Mouse (Mus musculus) CH12.LX (cell line): ENCODE results near the gene Pptc7. TPM values are rescaled to one million over a fixed set of nuclear protein-coding genes. Genes with fewer than 3 reads are reported as not detected.

Source experiments
- DNase-seq: peaks from one replicate; pipeline ENCODE4 v3.0.0-alpha.2; 2013; ENCODE audit errors: extremely low read depth
- H3K27ac ChIP-seq: 2 replicates; pipeline ENCODE4 v1.5.1; 2012; ENCODE audit warnings: low read depth, mild to moderate bottlenecking, control low read depth, moderate library complexity; ENCODE audit not compliant: insufficient read depth
- H3K27me3 ChIP-seq: replicated peaks from 2 replicates; pipeline ENCODE3; 2012; ENCODE audit warnings: inconsistent platforms
- H3K36me3 ChIP-seq, 2 experiments: replicated peaks in 1 of 2; 2 replicates each; pipeline versions ENCODE3 to v1.6.1; 2012; ENCODE audit warnings: inconsistent platforms in 1 of 2, low read length in 1 of 2, mild to moderate bottlenecking in 1 of 2, mixed read lengths in 1 of 2, moderate library complexity in 1 of 2; ENCODE audit not compliant: control insufficient read depth in 1 of 2, insufficient read depth in 1 of 2
- H3K4me1 ChIP-seq, 2 experiments: 2 replicates each; pipeline ENCODE4 v1.6.1; 2012; ENCODE audit warnings: inconsistent platforms in 1 of 2, moderate library complexity in 1 of 2; ENCODE audit not compliant: insufficient read depth in 2 of 2, control insufficient read depth in 1 of 2
- H3K4me2 ChIP-seq: 2 replicates; pipeline ENCODE4 v1.6.1; 2012; ENCODE audit warnings: low read depth, mild to moderate bottlenecking, control low read depth; ENCODE audit not compliant: poor library complexity, insufficient read depth, severe bottlenecking
- H3K4me3 ChIP-seq, 3 experiments: fragments of 150-350 bp in 1 of 3; sonication (generic) in 1 of 3; replicated peaks in 1 of 3; 2 replicates each; pipeline versions ENCODE3 to v1.5.1; 2011 to 2012; ENCODE audit warnings: low read depth in 2 of 3, low read length in 2 of 3, mild to moderate bottlenecking in 2 of 3, moderate library complexity in 2 of 3, control low read depth in 1 of 3, improper control_type of control experiment in 1 of 3, inconsistent platforms in 1 of 3, mixed read lengths in 1 of 3; ENCODE audit not compliant: poor library complexity in 1 of 3
- H3K79me2 ChIP-seq: replicated peaks from 2 replicates; pipeline ENCODE4 v1.6.1; 2012; ENCODE audit warnings: mild to moderate bottlenecking, moderate library complexity; ENCODE audit not compliant: control insufficient read depth, poor library complexity, insufficient read depth, severe bottlenecking; ENCODE audit errors: extremely low read depth
- H3K9ac ChIP-seq: 2 replicates; pipeline ENCODE4 v1.6.1; 2012; ENCODE audit warnings: low read depth, mild to moderate bottlenecking, control low read depth, moderate library complexity; ENCODE audit not compliant: insufficient read depth
- H3K9me3 ChIP-seq: replicated peaks from 2 replicates; pipeline ENCODE3; 2012; ENCODE audit warnings: low read length, inconsistent platforms, mixed read lengths
- BHLHE40 ChIP-seq: IDR thresholded peaks from 2 replicates; pipeline ENCODE4 v1.6.1; 2011; ENCODE audit warnings: mild to moderate bottlenecking, low read depth, low read length, improper control_type of control experiment
- CHD2 ChIP-seq: IDR thresholded peaks from 2 replicates; pipeline ENCODE4 v1.6.1; 2011; ENCODE audit warnings: low read length, improper control_type of control experiment
- CTCF ChIP-seq, 2 experiments: IDR thresholded peaks in 1 of 2; conservative IDR thresholded peaks in 1 of 2; 2 replicates each; pipeline ENCODE4 v1.5.1; 2011 to 2012; ENCODE audit warnings: low read depth in 2 of 2, low read length in 2 of 2, improper control_type of control experiment in 1 of 2, inconsistent platforms in 1 of 2, mild to moderate bottlenecking in 1 of 2, moderate library complexity in 1 of 2
- E2F4 ChIP-seq: IDR thresholded peaks from 2 replicates; pipeline ENCODE4 v1.6.1; 2011; ENCODE audit warnings: low read depth, low read length, improper control_type of control experiment; ENCODE audit not compliant: insufficient replicate concordance
- ELF1 ChIP-seq: IDR thresholded peaks from 2 replicates; pipeline ENCODE4 v1.6.1; 2014; ENCODE audit warnings: low read depth, mild to moderate bottlenecking, inconsistent platforms, low read length, improper control_type of control experiment
- ETS1 ChIP-seq: conservative IDR thresholded peaks from 2 replicates; pipeline ENCODE4 v1.6.1; 2012; ENCODE audit warnings: low read depth, mild to moderate bottlenecking, inconsistent platforms, low read length, improper control_type of control experiment, moderate library complexity
- GABPA ChIP-seq: IDR thresholded peaks from 2 replicates; pipeline ENCODE4 v1.6.1; 2012; ENCODE audit warnings: low read depth, low read length, improper control_type of control experiment, inconsistent platforms; ENCODE audit not compliant: insufficient replicate concordance
- HCFC1 ChIP-seq: IDR thresholded peaks from 2 replicates; pipeline ENCODE4 v1.6.1; 2012; ENCODE audit warnings: low read depth, mild to moderate bottlenecking, inconsistent platforms, low read length, improper control_type of control experiment
- JUN ChIP-seq: IDR thresholded peaks from 2 replicates; pipeline ENCODE4 v1.6.1; 2011; ENCODE audit warnings: low read depth, mild to moderate bottlenecking, low read length, improper control_type of control experiment, moderate library complexity; ENCODE audit not compliant: insufficient read depth
- MAFK ChIP-seq: IDR thresholded peaks from 2 replicates; pipeline ENCODE4 v1.6.1; 2011; ENCODE audit warnings: low read length, improper control_type of control experiment; ENCODE audit not compliant: insufficient replicate concordance
- MYC ChIP-seq: IDR thresholded peaks from 2 replicates; pipeline ENCODE4 v1.6.1; 2011; ENCODE audit warnings: low read depth, mild to moderate bottlenecking, improper control_type of control experiment, low read length
- NELFE ChIP-seq: IDR thresholded peaks from 2 replicates; pipeline ENCODE4 v1.6.1; 2011; ENCODE audit warnings: low read depth, low read length, improper control_type of control experiment
- POLR2AphosphoS2 ChIP-seq: IDR thresholded peaks from 2 replicates; pipeline ENCODE4 v1.6.1; 2011; ENCODE audit warnings: low read depth, low read length, improper control_type of control experiment
- RAD21 ChIP-seq: IDR thresholded peaks from 2 replicates; pipeline ENCODE4 v1.6.1; 2011; ENCODE audit warnings: low read depth, mild to moderate bottlenecking, low read length, improper control_type of control experiment, moderate library complexity
- SIN3A ChIP-seq: IDR thresholded peaks from 2 replicates; pipeline ENCODE4 v1.6.1; 2012; ENCODE audit warnings: low read length, improper control_type of control experiment, inconsistent platforms
- TBP ChIP-seq: conservative IDR thresholded peaks from 2 replicates; pipeline ENCODE4 v1.6.1; 2011; ENCODE audit warnings: low read depth, low read length, improper control_type of control experiment
- TCF12 ChIP-seq: IDR thresholded peaks from 2 replicates; pipeline ENCODE4 v1.6.1; 2014; ENCODE audit warnings: low read depth, mild to moderate bottlenecking, inconsistent platforms, low read length, improper control_type of control experiment
- UBTF ChIP-seq: IDR thresholded peaks from 2 replicates; pipeline ENCODE4 v1.6.1; 2012; ENCODE audit warnings: low read depth, mild to moderate bottlenecking, inconsistent platforms, low read length, improper control_type of control experiment, moderate library complexity
- USF1 ChIP-seq: IDR thresholded peaks from 2 replicates; pipeline ENCODE4 v1.6.1; 2014; ENCODE audit warnings: low read depth, mild to moderate bottlenecking, inconsistent platforms, low read length, improper control_type of control experiment
- ZKSCAN1 ChIP-seq: IDR thresholded peaks from 2 replicates; pipeline ENCODE4 v1.6.1; 2012; ENCODE audit warnings: low read depth, inconsistent platforms, low read length, improper control_type of control experiment, borderline replicate concordance
- ZNF384 ChIP-seq: IDR thresholded peaks from 2 replicates; pipeline ENCODE4 v1.6.1; 2012; ENCODE audit warnings: low read depth, low read length, improper control_type of control experiment, inconsistent platforms
- dilution Hi-C: fragments of 300-500 bp; cut with MboI; formaldehyde crosslinking; loops from 2 replicates; pipeline ENCODE4 v1.14.3; 2020; ENCODE audit warnings: low sequenced_read_pairs; ENCODE audit not compliant: extremely low pct_unique_long_range_greater_than_20kb, extremely low pct_ligation_motif_present
- in situ Hi-C: fragments of 300-500 bp; cut with MboI; formaldehyde crosslinking; loops from 3 replicates; pipeline ENCODE4 v1.14.3; 2019; ENCODE audit warnings: low sequenced_read_pairs, low pct_ligation_motif_present, low pct_unique_long_range_greater_than_20kb, mixed read lengths
- polyA plus RNA-seq: library from polyadenylated mRNA; unstranded; fragments of >175 nt; gene quantifications from 2 replicates; pipeline ENCODE4 v1.2.1, GENCODE M21; 2012; ENCODE audit warnings: low read depth; ENCODE audit not compliant: insufficient read length
- total RNA-seq, 2 experiments: library from RNA; depleted of rRNA; stranded (reverse); fragments of 300-350 nt in 1 of 2; fragments of >200 nt in 1 of 2; gene quantifications; 2 replicates each; pipeline ENCODE4 v1.2.3; 2012 to 2014

Pptc7 gene
- total and polyA plus RNA-seq, 3 experiments = 17.1 to 25.9 (median 23.6) TPM

GRCm38 (mm10) chr5:122267899-122268298 is 16.3 kb upstream of the Pptc7 start (continued):
- TF ChIP-seq RAD21 (peak; percentile 93), ELF1 (no peak), MAFK (no peak), CTCF (conservative IDR thresholded peaks at IDR 0.05 in 1 of 2, IDR thresholded peaks at IDR 0.05 in 1 of 2; ENCODE audit: low read depth in 2 of 2, low read length in 2 of 2) (peak; percentile 53 to 95), ZNF384 (peak; percentile 97), USF1 (no peak)

GRCm38 (mm10) chr5:122268858-122269604 is 15.1 kb upstream of the Pptc7 start:
- no peaks in the 10 kb centered on the region for H3K9me3 ChIP-seq
- H3K4me2 ChIP-seq = no peak overlapping the region
- no peaks in the 10 kb centered on the region for H3K79me2 ChIP-seq
- DNase-seq = no peak
- peaks cover 2 to 24% of the 10 kb centered on the region in 2 experiments; a peak in 2 of 4 replicates for H3K4me1 ChIP-seq
- H3K27me3 ChIP-seq = no peaks in the 10 kb centered on the region
- dilution Hi-C loops = no loop called here
- in situ Hi-C loops = loop anchor here (25.0 kb wide), 1 partner anchor 132 kb away; the partner anchor contains the start of gene Ccdc63
- no peak overlapping the region for H3K4me3 ChIP-seq
- TF ChIP-seq TBP = no peak
- no peak for TF ChIP-seq GABPA
- no peak for TF ChIP-seq CTCF (conservative IDR thresholded peaks at IDR 0.05 in 1 of 2, IDR thresholded peaks at IDR 0.05 in 1 of 2; ENCODE audit: low read depth in 2 of 2, low read length in 2 of 2)
- no peak for TF ChIP-seq CHD2
- no peak for TF ChIP-seq ZKSCAN1
- TF ChIP-seq BHLHE40 = no peak
- no peak for TF ChIP-seq TCF12
- no peak overlapping the region for H3K27ac ChIP-seq
- H3K9ac ChIP-seq = no peak overlapping the region
- H3K36me3 ChIP-seq = no peaks in the 10 kb centered on the region

- H3K4me1 ChIP-seq = peaks cover 8 to 35% of the 10 kb centered on the region in 2 experiments
- H3K4me2 ChIP-seq = no peak overlapping the region
- TF ChIP-seq MYC (no peak), POLR2AphosphoS2 (no peak), MAFK (no peak), JUN (no peak), NELFE (no peak), ELF1 (no peak), UBTF (no peak), TBP (no peak), E2F4 (no peak), ETS1 (no peak), ZNF384 (no peak), SIN3A (no peak), HCFC1 (no peak), CHD2 (no peak), CTCF (conservative IDR thresholded peaks at IDR 0.05 in 1 of 2, IDR thresholded peaks at IDR 0.05 in 1 of 2; ENCODE audit: low read depth in 2 of 2, low read length in 2 of 2) (no peak), TCF12 (no peak)
- TF ChIP-seq, all 38 proteins: peak for 0
- in situ Hi-C loops = loop anchor here (5.0 to 25.0 kb wide), 2 partner anchors 44 to 136 kb away; partner anchors contain the start of gene Ccdc63
- Histone ChIP-seq H3K79me2 (no peaks in the 10 kb centered on the region), H3K9ac (no peak overlapping the region), H3K9me3 (no peaks in the 10 kb centered on the region), H3K27ac (no peak overlapping the region), H3K36me3 (no peaks in the 10 kb centered on the region), H3K27me3 (no peaks in the 10 kb centered on the region), H3K4me3 (no peak overlapping the region)
- dilution Hi-C loops = no loop called here
- no peak for DNase-seq
Measured at GRCm38 (mm10) chr5:122272821-122273220, 11.3 kb upstream of the Pptc7 start.
